Mouse (Mus musculus) heart, postnatal 36 days (tissue): ENCODE measurements around the gene Nrxn1. TPM values are rescaled to one million over a fixed set of nuclear protein-coding genes. Genes with fewer than 3 reads are reported as not detected.

Experiments
- DNase-seq, 2 experiments: peaks; one replicate each; pipeline ENCODE4 v3.0.0; 2021 to 2022
- intact Hi-C: fragments of 180-260 bp; cut with DNase I; formaldehyde crosslinking; loops from one replicate; pipeline ENCODE4 v1.15.1; 2025
- microRNA-seq, 2 experiments: library from miRNA; unstranded; fragments of <30 nt; microRNA quantifications; one replicate each; pipeline ENCODE4 v1.2.0; 2021; ENCODE audit warnings: borderline number of aligned reads in 2 of 2
- total RNA-seq, 2 experiments: library from RNA; stranded (reverse); gene quantifications; 2 replicates each; pipeline ENCODE4 v1.2.3; 2021

The Nrxn1 gene
- total RNA-seq, 2 experiments from 2014 or later, result 1.5 to 3.0 TPM

DNA sequence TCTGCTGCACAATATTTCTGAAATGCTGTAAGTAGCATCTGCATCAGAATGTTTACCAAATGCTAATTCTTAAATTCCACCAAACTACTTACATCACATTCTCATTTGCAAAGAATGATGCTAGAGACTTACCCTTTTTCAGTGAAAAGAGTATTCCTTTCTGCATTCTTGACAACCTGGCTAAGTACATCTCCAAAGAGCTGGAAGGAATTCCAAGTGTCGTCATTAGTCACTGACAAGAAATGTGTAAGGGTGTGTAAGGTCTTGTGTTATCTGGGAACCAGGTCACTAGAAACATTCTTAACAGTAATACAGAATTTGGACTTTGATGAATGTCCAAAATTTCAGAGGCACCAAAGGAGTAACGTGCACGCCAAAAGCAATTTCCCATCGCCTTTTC is 1102.2 kb downstream of the Nrxn1 start:
- intact Hi-C loops, result no loop called here
- DNase-seq, result no peak

Small RNA genes within 50 kb of the gene (microRNA-seq; reads per million reads assigned to microRNA genes)
- gene Gm24510 (0 reads per million in 2 experiments), gene Gm27475 (0 reads per million in 2 experiments), gene Gm47307 (0 reads per million in 2 experiments)
